Mouse (Mus musculus) heart, embryonic 14.5 days (tissue): Measurements from ENCODE around the gene Bend7. TPM values are rescaled to one million over a fixed set of nuclear protein-coding genes. Genes with fewer than 3 reads are reported as not detected.

Experiments used
- ATAC-seq: fragments of 200-750 bp; cut with Nextera tagmentation; 2 replicates; pipeline ENCODE4 v1.8.0; 2017; ENCODE audit warnings: low read depth, moderate TSS enrichment; ENCODE audit not compliant: insufficient number of reproducible peaks, insufficient read depth, low FRiP score
- H3K27ac ChIP-seq, 2 experiments: fragments of 200-500 bp in 1 of 2; fragments of 300-500 bp in 1 of 2; sonication (generic) in 1 of 2; replicated peaks in 1 of 2; 2 replicates each; pipeline ENCODE4 v1.5.1; 2012 to 2014; ENCODE audit warnings: low read depth in 2 of 2, low read length in 2 of 2, control low read depth in 1 of 2, mild to moderate bottlenecking in 1 of 2, mixed read lengths in 1 of 2; ENCODE audit not compliant: control insufficient read depth in 1 of 2, insufficient read depth in 1 of 2
- H3K27me3 ChIP-seq: fragments of 300-500 bp; sonication (generic); 2 replicates; pipeline ENCODE4 v1.6.1; 2014; ENCODE audit warnings: mild to moderate bottlenecking, low read length, control low read depth; ENCODE audit not compliant: control insufficient read depth, insufficient read depth
- H3K36me3 ChIP-seq: fragments of 300-500 bp; sonication (generic); 2 replicates; pipeline ENCODE4 v1.6.1; 2014; ENCODE audit warnings: mild to moderate bottlenecking, control low read depth, low read length, mixed read lengths; ENCODE audit not compliant: control insufficient read depth, insufficient read depth
- H3K4me1 ChIP-seq, 2 experiments: fragments of 200-500 bp in 1 of 2; fragments of 300-500 bp in 1 of 2; sonication (generic) in 1 of 2; 2 replicates each; pipeline ENCODE4 v1.6.1; 2012 to 2014; ENCODE audit warnings: low read length in 2 of 2, control low read depth in 1 of 2, mixed read lengths in 1 of 2; ENCODE audit not compliant: control insufficient read depth in 2 of 2, insufficient read depth in 2 of 2
- H3K4me2 ChIP-seq: fragments of 300-500 bp; sonication (generic); 2 replicates; pipeline ENCODE4 v1.6.1; 2014; ENCODE audit warnings: mild to moderate bottlenecking, low read length
- H3K4me3 ChIP-seq, 2 experiments: fragments of 200-500 bp in 1 of 2; fragments of 300-500 bp in 1 of 2; sonication (generic) in 1 of 2; 2 replicates each; pipeline ENCODE4 v1.5.1; 2012 to 2014; ENCODE audit warnings: low read length in 2 of 2, mild to moderate bottlenecking in 2 of 2, control low read depth in 1 of 2, low read depth in 1 of 2, moderate library complexity in 1 of 2; ENCODE audit not compliant: control insufficient read depth in 1 of 2, insufficient read depth in 1 of 2
- H3K9ac ChIP-seq: fragments of 300-500 bp; sonication (generic); 2 replicates; pipeline ENCODE4 v1.6.1; 2014; ENCODE audit warnings: mild to moderate bottlenecking, low read length
- H3K9me3 ChIP-seq: fragments of 300-500 bp; sonication (generic); 2 replicates; pipeline ENCODE4 v1.6.1; 2016; ENCODE audit warnings: low read length, control low read depth; ENCODE audit not compliant: control insufficient read depth
- WGBS: fragments of 180-500 bp; shearing (Covaris S2); extraction: QIAGEN DNeasy Blood & Tissue Kit; methylation state at CpG from one replicate; pipeline ENCODE4 v1.1.7; 2014; 5-methylcytosine and 5-hydroxymethylcytosine counted together
- polyA plus RNA-seq: library from polyadenylated mRNA; unstranded; fragments of >200 nt; fragmentation: Nextera tagmentation; extraction: Ambion mirVana; gene quantifications from 2 replicates; pipeline ENCODE4 v1.2.1, GENCODE M21; 2014

Bend7 gene
- polyA plus RNA-seq, 1 experiment from 2014 or later: 2.6 TPM

DNA sequence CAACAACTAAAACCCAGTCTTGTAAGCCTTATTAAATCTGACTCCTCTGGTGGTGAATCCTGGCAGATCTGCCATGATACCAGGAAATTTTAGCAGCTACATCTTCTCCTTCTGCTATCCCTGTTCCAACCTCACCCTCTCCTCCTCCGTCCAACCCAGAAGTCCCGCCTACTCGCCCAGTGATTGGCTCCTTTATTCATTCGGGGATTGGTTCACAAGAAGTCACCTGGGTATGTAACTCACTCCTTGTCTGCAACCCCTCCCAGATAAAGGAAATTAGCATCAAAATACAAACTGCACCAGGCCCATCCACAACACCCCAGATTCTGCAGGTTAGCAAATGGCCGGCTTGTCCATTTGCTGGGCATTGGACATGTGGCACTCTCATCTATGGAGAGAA lies 98.7 kb downstream of the Bend7 start:
- no peak overlapping the region for H3K9ac ChIP-seq
- WGBS: 39% methylated on average over 5 of the region's 5 CpGs
- no peaks in the 10 kb centered on the region for H3K4me1 ChIP-seq
- H3K27me3 ChIP-seq: peaks cover 11% of the 10 kb centered on the region; the same call in 1 of the 2 replicates
- H3K9me3 ChIP-seq: no peaks in the 10 kb centered on the region
- no peaks in the 10 kb centered on the region for H3K36me3 ChIP-seq
- no peak for ATAC-seq
- no peak overlapping the region for H3K4me3 ChIP-seq
- H3K27ac ChIP-seq: no peak overlapping the region
- no peak overlapping the region for H3K4me2 ChIP-seq

DNA sequence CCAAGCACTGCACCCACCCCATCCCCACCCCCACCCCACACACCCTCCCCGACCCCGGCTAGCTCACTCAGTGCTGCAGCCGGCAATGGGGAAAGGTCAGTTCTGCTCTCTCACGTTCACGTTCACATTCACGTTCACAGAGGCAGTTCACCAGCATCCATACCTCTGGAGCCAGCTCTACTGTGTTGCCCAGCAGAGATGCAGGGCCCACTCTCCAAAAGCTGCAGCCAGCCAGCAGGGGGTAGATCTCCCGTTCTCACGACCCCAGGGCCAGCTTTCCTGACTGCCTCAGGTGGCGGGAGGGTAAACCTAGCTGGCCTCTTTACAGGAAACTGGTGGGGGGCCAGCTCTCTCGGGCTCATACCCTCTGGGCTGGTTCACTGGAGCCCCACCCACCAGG lies 100.0 kb downstream of the Bend7 start:
- Histone ChIP-seq H3K4me1 (no peaks in the 10 kb centered on the region), H3K27me3 (peaks cover 11% of the 10 kb centered on the region; the same call in 1 of the 2 replicates), H3K4me3 (no peak overlapping the region), H3K9me3 (no peaks in the 10 kb centered on the region), H3K36me3 (no peaks in the 10 kb centered on the region), H3K4me2 (peak overlapping the region; percentile 27), H3K27ac (no peak overlapping the region), H3K9ac (no peak overlapping the region)
- WGBS: 2% methylated on average over 10 of the region's 10 CpGs
- no peak for ATAC-seq

DNA sequence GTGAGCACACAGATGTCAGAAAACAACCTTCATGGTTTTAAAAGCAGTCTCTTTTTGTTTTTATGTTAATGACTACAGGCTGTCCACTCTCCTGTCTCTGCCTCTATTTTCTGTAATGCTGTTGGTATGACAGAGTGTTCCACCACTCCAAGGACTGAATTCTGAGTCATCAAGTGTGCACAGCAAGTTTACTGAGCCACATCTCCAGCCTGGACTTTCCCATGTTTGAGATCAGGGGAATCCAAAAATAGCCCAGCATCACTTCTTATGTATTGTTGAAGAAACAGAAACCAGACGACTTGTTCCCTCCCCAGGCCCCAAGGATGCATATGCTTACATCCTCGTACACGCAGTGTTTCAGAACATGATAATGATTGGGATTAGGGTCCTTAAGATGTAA lies 102.6 kb downstream of the Bend7 start:
- WGBS: 66% methylated on average over 3 of the region's 3 CpGs
- H3K36me3 ChIP-seq: no peaks in the 10 kb centered on the region
- no peaks in the 10 kb centered on the region for H3K4me1 ChIP-seq
- H3K9me3 ChIP-seq: no peaks in the 10 kb centered on the region
- H3K4me3 ChIP-seq: no peak overlapping the region
- H3K27me3 ChIP-seq: peaks cover 11% of the 10 kb centered on the region; the same call in 1 of the 2 replicates
- no peak overlapping the region for H3K9ac ChIP-seq
- H3K27ac ChIP-seq: no peak overlapping the region
- ATAC-seq: no peak
- H3K4me2 ChIP-seq: no peak overlapping the region

DNA sequence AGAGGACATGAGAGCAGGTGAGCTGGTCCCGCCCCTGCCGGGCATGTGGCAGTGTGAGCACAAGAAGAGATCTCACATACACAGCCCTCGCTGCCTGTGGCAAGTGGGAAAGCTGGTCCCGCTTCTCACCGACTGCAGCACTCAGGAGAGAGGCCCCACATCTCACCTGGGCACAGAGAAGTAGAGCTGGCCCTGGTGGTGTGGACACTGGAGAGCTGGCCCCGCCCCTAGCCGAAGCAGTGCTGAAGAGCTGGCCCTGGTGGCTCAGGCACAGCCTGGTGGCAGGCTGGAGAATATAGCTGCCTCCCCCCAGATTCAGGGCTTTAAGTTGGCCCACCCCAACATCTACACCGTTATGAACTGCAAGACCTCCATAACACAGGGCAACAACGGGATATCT lies 106.4 kb downstream of the Bend7 start:
- Histone ChIP-seq H3K9me3 (no peaks in the 10 kb centered on the region), H3K9ac (no peak overlapping the region), H3K4me3 (no peak overlapping the region), H3K27me3 (no peaks in the 10 kb centered on the region), H3K27ac (no peak overlapping the region), H3K4me2 (no peak overlapping the region), H3K36me3 (no peaks in the 10 kb centered on the region), H3K4me1 (no peaks in the 10 kb centered on the region)
- ATAC-seq: no peak
- 53% methylated on average over 9 of the region's 9 CpGs for WGBS

- Histone ChIP-seq H3K4me2 (no peak overlapping the region), H3K27ac (no peak overlapping the region), H3K4me1 (no peaks in the 10 kb centered on the region), H3K9me3 (no peaks in the 10 kb centered on the region), H3K36me3 (no peaks in the 10 kb centered on the region), H3K27me3 (no peaks in the 10 kb centered on the region), H3K9ac (no peak overlapping the region), H3K4me3 (no peak overlapping the region)
- 69% methylated on average over 5 of the region's 5 CpGs for WGBS
- ATAC-seq: no peak
Measured at GRCm38 (mm10) chr2:4828032-4828431, 110.4 kb downstream of the Bend7 start.

DNA sequence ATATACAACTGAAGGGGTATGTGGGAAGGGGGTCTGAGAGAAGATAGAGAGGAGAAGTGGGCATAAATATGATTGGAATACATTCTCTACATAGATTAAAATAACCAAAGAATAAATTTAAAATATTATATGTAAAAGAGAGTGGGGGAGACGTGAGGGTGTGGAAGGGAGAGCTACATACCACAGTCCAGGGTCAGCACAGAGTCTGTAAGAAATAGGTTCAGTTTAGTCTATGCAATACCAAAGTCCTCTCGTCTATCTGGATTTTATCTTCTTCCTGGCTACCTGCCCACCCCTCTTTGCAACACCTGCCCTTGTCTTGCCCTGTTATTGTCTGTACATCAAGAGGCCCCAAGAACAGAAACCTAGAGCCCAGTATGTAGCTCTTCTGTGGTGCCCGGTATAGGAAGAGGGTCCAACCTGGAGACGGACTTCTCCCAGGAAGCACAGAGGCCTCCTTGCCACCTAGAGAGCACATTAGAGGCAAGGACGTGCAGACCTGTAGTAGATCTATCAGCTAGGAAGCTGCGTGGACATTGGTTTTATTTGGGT lies 110.9 kb downstream of the Bend7 start:
- no peaks in the 10 kb centered on the region for H3K9me3 ChIP-seq
- WGBS: 83% methylated on average over 6 of the region's 6 CpGs
- no peak overlapping the region for H3K4me3 ChIP-seq
- no peaks in the 10 kb centered on the region for H3K4me1 ChIP-seq
- H3K27ac ChIP-seq: no peak overlapping the region
- H3K27me3 ChIP-seq: no peaks in the 10 kb centered on the region
- H3K36me3 ChIP-seq: no peaks in the 10 kb centered on the region
- no peak for ATAC-seq
- H3K9ac ChIP-seq: no peak overlapping the region
- no peak overlapping the region for H3K4me2 ChIP-seq

GRCm38 (mm10) chr2:4829007-4829406 lies 111.4 kb downstream of the Bend7 start:
- Histone ChIP-seq H3K27ac (no peak overlapping the region), H3K4me3 (no peak overlapping the region), H3K27me3 (no peaks in the 10 kb centered on the region), H3K9me3 (no peaks in the 10 kb centered on the region), H3K4me2 (no peak overlapping the region), H3K4me1 (no peaks in the 10 kb centered on the region), H3K36me3 (no peaks in the 10 kb centered on the region), H3K9ac (no peak overlapping the region)
- ATAC-seq: no peak
- WGBS: 84% methylated on average over 4 of the region's 4 CpGs

DNA sequence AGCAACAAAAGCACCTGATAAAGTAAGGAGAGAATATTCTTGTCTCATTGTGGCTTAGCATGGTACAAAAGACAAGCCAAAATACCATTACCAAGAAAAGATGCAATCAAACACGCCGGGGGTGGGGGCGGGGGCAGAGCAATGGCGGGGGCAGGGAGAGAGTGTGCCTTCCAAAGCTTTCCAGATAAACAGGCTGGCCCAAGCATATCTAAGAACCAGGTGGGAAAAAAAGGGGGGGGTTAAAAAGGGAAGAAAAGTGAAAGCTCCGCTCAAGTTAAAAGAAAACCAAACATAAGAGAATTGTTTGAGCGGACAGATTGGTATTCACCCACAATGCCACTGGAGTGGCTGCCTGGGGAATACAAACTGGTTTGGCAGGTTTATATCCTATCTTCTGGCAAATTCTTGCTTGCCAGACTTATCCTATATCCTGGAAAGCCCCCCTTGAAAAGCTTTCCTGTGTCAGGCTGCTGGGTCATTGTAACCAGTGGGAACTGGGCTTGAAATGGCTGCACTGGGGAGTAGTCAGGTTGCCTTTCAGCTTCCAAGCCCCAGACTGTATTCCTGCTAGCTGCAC lies 111.9 kb downstream of the Bend7 start:
- no peak overlapping the region for H3K27ac ChIP-seq
- 81% methylated on average over 6 of the region's 6 CpGs for WGBS
- no peak for ATAC-seq

More for the DNA sequence above, 111.9 kb downstream of the Bend7 start:
- Histone ChIP-seq H3K4me2 (no peak overlapping the region), H3K4me3 (no peak overlapping the region), H3K27me3 (no peaks in the 10 kb centered on the region), H3K9me3 (no peaks in the 10 kb centered on the region), H3K4me1 (no peaks in the 10 kb centered on the region), H3K9ac (no peak overlapping the region), H3K36me3 (no peaks in the 10 kb centered on the region)
